Mouse (Mus musculus) frontal cortex, postnatal 14 days (tissue): ENCODE data around the gene Il4i1.

Experiments used
- DNase-seq, 2 experiments: peaks; one replicate each; pipeline ENCODE4 v3.0.0; 2022; ENCODE audit warnings: low spot score in 2 of 2

Il4i1 gene

GRCm38 (mm10) chr7:44848561-44849415 lies 32.6 kb downstream of the Il4i1 start, which contains the start of the genes Akt1s1 and Tbc1d17:
Akt1s1 (plus strand) TSS chr7:44848991.
Tbc1d17 (minus strand) TSS chr7:44849079.
- peak; percentile 99 to 100 for DNase-seq

DNA sequence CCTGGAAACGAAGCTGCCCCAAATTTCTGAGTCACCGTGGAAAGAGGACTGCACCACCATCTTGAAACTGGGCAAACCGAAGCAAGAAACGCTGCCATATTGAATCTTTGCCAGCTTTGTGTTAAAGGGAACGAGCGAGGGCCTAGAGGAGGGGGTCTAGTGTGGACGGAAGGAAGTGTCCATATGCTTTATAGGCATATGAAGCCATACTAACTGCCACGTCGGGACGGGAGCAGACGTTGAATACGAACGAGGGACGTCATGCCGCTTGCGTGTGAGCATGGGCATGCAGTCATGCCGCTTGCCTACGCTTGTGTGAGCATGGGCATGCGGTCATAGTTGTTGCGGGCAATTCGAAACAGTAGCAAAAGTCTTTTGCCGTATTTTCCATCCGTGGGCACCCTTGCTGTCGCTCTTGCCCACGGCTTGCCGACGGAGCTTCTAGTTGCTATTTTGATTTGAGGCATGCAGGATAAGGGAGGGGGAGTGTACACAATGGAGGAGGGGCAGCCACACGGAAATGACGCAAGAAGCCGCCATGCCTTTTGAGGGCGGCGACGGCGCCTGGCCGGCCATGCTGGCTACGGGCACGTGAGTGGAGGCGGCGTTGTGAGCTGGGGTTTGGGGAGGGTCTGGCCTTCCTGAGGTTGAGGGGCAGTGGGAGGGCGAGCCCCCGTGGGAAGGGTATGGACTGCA lies 33.4 kb downstream of the Il4i1 start:
- peak; percentile 87 to 89 for DNase-seq

GRCm38 (mm10) chr7:44850146-44850545 lies 34.0 kb downstream of the Il4i1 start:
- DNase-seq: peak in 1 of 2 experiments; percentile 67

DNA sequence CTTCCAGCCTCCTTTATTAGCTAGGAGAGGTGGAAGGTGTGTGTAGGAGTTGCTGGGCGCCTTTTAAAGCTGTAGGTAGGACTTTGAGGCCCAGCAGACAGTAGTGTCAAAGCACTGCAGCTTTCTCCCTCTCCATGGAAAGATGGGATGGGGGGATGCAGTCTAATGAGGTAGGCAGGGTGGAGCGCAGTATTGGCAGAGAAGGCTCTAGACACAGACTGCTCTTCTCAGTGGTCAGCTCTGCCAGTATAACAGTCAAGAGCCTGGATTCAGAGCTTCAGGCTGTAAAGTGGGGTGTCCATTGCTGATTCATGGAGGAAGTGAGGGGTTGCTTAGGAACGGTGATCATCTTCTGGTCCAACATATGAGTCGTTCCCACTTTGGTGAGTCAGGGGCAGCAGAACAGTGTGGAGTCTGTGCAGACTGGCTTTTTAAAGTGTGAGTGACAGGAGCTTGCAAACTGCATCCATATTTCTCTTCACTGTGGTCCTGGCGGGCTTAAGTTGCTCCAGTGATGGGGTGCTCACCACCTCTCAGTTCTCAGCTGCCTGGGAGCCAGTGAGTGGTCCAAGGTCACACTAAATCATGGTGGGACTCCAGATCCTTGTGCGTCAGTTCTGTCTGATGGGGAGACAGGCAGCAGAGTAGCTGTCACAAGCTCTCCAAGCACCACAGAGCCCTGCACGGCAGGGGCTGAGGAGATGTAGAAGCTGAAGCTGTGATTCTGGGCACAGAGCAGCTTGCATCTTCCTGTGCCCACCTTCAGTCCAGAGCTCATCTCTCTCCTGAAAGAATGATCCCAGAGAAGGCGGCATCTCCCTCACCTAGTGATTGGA lies 34.8 kb downstream of the Il4i1 start:
- DNase-seq: no peak

DNA sequence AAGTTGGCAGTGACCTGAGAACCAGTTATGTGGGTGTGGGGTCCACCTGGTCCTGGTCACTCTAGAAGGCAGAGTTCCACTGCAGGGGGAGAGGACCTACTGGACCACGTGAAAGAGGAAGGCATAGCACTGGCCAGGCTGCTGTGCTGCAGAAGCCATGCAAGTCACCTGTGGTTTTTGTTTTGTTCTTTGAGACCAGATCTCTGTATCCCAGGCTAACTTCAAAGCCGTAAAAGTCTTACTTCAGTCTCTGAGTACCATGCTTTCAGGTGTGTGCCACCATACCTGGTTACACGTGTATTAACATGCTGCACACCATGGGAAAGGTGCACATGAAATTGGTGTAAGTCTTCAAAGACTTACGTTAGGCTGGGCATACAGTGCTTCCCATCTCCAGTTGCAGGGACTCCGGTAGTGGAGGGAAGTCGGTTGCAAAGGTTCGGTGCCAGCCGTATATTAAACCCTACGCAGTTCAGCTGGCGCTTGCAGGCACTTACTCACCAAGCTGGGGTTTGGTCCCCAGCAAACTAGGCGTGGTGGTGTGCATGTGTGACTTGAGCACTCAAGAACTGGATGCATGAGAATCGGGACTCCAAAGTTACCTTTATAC lies 35.5 kb downstream of the Il4i1 start:
- no peak for DNase-seq

- no peak for DNase-seq
Measured at GRCm38 (mm10) chr7:44852259-44853027, 36.3 kb downstream of the Il4i1 start.

DNA sequence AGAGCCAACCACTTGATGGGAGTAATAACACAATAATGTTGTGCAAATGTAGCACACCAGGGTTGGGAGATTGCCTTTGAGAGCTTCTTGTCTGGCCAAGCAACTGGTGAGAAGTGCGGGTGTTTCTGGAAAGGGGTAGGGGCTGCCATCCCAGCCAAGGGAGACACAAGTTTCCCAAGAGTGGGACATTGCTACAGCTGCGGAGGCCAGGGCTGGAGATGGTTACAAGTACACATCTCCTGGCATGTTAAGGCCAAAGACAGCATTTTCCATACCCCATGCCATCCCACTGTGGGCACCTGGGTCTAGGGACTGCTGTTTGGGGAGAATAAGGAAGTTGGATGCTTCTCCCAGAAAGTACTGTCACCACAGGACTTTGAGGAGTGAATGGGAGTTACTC lies 36.9 kb downstream of the Il4i1 start:
- DNase-seq: no peak

GRCm38 (mm10) chr7:44853596-44854355 lies 37.6 kb downstream of the Il4i1 start:
- DNase-seq: no peak

DNA sequence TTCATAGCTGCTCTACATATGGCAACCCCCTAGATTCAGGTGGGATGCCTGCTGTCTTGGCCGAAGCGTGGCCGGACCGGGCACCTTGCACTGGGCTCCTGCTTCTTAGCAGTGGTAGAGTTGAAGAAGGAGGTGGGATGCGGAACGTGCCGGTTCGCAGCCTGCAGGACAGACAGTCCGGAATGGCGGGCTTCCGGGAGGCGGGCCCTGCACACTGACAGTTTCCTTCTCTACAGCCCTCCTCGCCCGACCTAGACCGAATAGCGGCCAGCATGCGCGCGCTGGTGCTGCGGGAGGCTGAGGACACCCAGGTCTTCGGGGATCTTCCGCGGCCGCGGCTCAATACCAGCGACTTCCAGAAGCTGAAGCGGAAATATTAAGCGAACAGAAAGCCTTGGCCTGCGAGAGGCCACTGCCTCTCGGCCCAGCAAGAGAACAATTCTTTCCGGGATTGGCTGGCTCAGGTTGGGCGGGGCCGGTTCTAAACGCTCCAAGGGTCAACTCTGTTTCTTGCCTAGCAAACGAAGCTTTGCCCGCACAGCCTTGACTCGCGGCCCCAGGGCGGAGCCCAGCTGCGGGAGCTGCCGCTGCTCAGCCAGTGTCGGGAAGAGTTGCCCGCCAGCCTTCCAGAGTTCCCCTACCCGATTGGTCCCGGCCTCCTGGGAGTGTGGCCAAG lies 38.3 kb downstream of the Il4i1 start:
- DNase-seq: peak in 1 of 2 experiments; percentile 67

DNA sequence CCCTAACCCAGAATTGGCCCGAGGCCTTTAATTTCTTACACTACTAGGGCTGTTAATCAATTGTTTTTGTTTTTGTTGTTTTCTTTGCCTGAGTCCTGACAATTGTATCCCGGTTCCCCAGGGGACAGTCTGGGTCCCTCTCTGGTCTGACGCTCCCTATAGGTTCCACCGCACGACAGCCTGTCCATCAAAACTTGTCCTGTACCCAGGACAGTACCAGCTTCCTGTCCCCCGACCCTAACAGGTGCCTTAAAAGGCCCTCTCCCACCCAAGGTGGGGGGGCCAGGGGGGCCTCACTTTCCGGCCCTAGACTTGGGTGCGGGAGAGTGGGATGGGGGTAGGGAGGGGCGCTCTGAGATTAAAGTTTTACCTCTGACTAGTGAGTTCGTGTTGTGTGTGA lies 38.8 kb downstream of the Il4i1 start:
- no peak for DNase-seq

DNA sequence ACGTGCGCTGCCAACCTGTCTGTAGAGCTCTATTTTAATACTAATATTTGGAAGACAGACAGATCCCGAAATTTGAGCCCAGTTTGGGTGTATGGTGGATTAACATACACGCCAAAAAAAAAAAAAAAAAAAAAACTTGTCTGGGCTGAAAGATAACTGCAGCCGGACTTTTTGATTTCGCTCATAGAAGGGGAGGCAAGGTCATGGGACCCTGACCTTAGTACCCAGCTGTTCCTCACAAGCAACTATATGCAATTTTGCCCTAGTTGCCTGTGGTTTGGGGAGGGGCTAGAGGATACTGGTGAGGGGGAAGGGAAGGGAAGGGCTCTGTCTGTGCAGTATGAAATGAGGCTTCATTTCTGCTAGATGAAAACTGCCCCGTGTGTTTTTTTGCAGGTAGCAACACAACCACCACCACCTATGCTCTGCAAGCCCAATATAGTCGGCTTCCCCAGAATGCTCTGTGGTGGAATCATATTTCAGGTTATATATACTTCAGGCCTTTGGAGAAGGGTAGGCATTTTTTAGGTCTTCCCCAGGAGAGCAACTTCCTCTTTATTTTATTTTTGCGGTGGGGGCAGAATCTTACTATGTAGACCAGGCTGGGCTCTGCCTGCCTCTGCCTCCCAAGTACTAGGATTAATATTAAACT lies 40.2 kb downstream of the Il4i1 start:
- no peak for DNase-seq

GRCm38 (mm10) chr7:44857042-44857552 lies 40.9 kb downstream of the Il4i1 start, which contains the start of gene Pnkp:
Pnkp (plus strand) TSS chr7:44857139.
- DNase-seq: peak; percentile 88 to 91

DNA sequence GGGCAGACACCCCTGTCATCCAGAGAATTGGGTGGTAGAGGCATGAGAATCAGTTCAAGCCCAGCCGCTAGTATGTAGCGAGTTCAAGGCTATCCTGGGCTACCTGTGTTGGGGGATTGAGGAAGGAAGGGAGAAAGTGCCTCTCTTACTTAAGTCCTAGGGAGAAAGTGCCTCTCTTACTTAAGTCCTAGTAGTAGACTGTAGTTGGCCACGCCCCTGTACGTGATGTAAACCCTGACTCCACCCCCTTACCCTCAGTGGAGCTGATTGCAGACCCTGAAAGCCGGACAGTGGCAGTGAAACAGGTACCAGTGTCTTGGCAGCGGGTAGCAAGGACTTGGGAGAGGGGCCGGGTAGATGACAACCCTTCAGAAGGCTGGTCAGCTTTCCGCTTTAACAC lies 41.7 kb downstream of the Il4i1 start:
- DNase-seq: no peak

DNA sequence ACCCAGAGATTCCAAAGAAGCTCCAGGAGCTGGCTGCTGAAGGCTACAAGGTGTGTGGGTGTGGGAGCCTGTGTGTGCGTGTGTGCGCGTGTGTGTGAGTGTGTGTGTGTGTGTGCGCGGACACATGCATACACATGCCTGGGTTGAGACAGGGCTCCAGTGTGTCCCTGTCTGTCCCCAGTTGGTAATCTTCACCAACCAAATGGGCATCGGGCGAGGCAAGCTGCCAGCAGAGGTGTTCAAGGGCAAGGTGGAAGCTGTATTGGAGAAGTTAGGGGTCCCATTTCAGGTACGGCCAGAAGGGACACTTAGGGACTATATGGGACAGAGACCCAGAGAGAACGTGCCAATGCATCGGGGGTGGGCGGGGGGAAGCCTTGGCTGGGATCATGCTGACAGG lies 43.7 kb downstream of the Il4i1 start:
- no peak for DNase-seq

- DNase-seq: peak in 1 of 2 experiments; percentile 58
Measured at GRCm38 (mm10) chr7:44860576-44861428, 44.6 kb downstream of the Il4i1 start.

- DNase-seq: no peak
Measured at GRCm38 (mm10) chr7:44861429-44861816, 45.2 kb downstream of the Il4i1 start.

GRCm38 (mm10) chr7:44862434-44862833 lies 46.2 kb downstream of the Il4i1 start:
- no peak for DNase-seq

DNA sequence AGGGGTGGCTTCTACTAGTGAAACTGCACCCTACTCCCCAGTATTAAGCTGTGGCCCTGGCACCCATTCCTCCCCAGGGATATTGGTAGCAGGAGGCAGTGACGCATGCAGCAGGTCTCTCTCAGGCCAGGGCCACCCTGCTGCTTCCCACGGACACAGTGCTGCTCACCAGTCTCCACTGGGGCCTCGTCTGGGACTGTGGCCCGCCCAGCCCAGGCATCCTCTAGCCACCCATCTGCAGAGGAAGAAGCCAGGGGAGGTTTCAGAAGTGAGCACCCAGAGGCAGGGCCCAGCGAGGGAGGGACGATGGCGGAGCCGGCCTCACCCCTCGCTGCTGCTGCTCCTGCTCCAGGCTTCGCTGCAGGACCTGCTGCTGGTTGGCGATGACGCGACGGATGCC lies 47.0 kb downstream of the Il4i1 start:
- no peak for DNase-seq
